Comparison of ENCODE assay signal across 20 mouse cellular contexts in genomic region chr19:26114326-26114725, GRCm38 (mm10).
"Had no signal": no experiment of that assay in that cellular context is flagged by ENCODE, and none has a peak within 500 bp of the region (broad histone marks: within the 10 kb centered on the region; RNA-seq: fewer than 3 reads in every experiment).

No protein-coding gene starts in this region.

- H3K4me2 ChIP-seq: lung, embryonic 15.5 days; midbrain, embryonic 12.5 days; neural tube, embryonic 13.5 days; neural tube, embryonic 15.5 days had no signal

- H3K36me3 ChIP-seq: lung, embryonic 15.5 days; midbrain, embryonic 10.5 days; midbrain, embryonic 12.5 days; neural tube, embryonic 13.5 days; neural tube, embryonic 15.5 days had no signal

- H3K4me3 ChIP-seq: lung, embryonic 15.5 days; midbrain, embryonic 10.5 days; midbrain, embryonic 12.5 days; myocyte; neural tube, embryonic 13.5 days; neural tube, embryonic 15.5 days had no signal

- H3K9ac ChIP-seq: liver, postnatal 0 days; lung, embryonic 15.5 days; midbrain, embryonic 12.5 days; neural tube, embryonic 13.5 days; neural tube, embryonic 15.5 days had no signal

- H3K4me1 ChIP-seq: lung, embryonic 15.5 days; midbrain, embryonic 10.5 days; midbrain, embryonic 12.5 days; neural tube, embryonic 13.5 days; neural tube, embryonic 15.5 days had no signal

- H3K9me3 ChIP-seq: lung, embryonic 15.5 days; midbrain, embryonic 10.5 days; midbrain, embryonic 12.5 days; neural tube, embryonic 13.5 days; neural tube, embryonic 15.5 days had no signal

- H3K27me3 ChIP-seq: lung, embryonic 15.5 days; midbrain, embryonic 12.5 days; neural tube, embryonic 13.5 days; neural tube, embryonic 15.5 days had no signal

- DNase-seq: liver, postnatal 0 days; lung, adult 2 months; lung, postnatal 10 days; lung, postnatal 4 days; midbrain, embryonic 14.5 days; retina, postnatal 1 day; right cerebral cortex, adult 18-20 months; right cerebral cortex, postnatal 25 days; right cerebral cortex, postnatal 4 days; spleen, adult 18-20 months; thymus, adult 18-20 months; thymus, postnatal 14 days; thymus, postnatal 36 days had no signal

- H3K27ac ChIP-seq: lung, embryonic 15.5 days; midbrain, embryonic 10.5 days; midbrain, embryonic 12.5 days; neural tube, embryonic 13.5 days; neural tube, embryonic 15.5 days had no signal

- ATAC-seq: liver, postnatal 0 days; midbrain, embryonic 16.5 days had no signal
